Mouse (Mus musculus): ENCODE measurements around the gene Foxp1. TPM values are rescaled to one million over a fixed set of nuclear protein-coding genes. Genes with fewer than 3 reads are reported as not detected.

The Foxp1 gene
- total and polyA plus RNA-seq, 3 experiments, result 16.1 to 42.0 TPM; not detected in 1

GRCm38 (mm10) chr6:99440606-99441005 is 81.9 kb downstream of the Foxp1 start:
- Histone ChIP-seq H3K27ac (ENCODE audit: control insufficient read depth, low read depth, low read length) (no peak overlapping the region), H3K27me3 (ENCODE audit: control insufficient read depth in 1 of 2, insufficient read depth in 2 of 2, low read length in 2 of 2) (no peaks in the 10 kb centered on the region), H3K4me1 (ENCODE audit: control insufficient read depth in 1 of 2, insufficient read depth in 2 of 2, low read length in 2 of 2) (no peaks in the 10 kb centered on the region), H3K4me3 (ENCODE audit: control insufficient read depth in 1 of 2, insufficient read depth in 1 of 2, low read depth in 2 of 2, low read length in 2 of 2) (no peak overlapping the region), H3K9me3 (replicated peaks; ENCODE audit: insufficient read depth, low read length) (no peaks in the 10 kb centered on the region), H3K79me2 (ENCODE audit: control insufficient read depth, insufficient read depth, low read length, poor library complexity) (no peaks in the 10 kb centered on the region), H3K36me3 (ENCODE audit: control insufficient read depth in 1 of 2, insufficient read depth in 2 of 2, low read length in 2 of 2) (no peaks in the 10 kb centered on the region; a peak in 1 of 4 replicates), H3K9ac (ENCODE audit: control insufficient read depth, low read depth, low read length, poor library complexity, severe bottlenecking) (no peak overlapping the region)
- DNase-seq (ENCODE audit: low read depth, low spot score), result no peak
- TF ChIP-seq POLR2AphosphoS2 (IDR thresholded peaks at IDR 0.05; ENCODE audit: low read length), result no peak
- no peak for TF ChIP-seq ZMIZ1 (IDR thresholded peaks at IDR 0.05; ENCODE audit: low read depth, low read length)
- TF ChIP-seq MXI1 (IDR thresholded peaks at IDR 0.05; ENCODE audit: low read depth, low read length), result no peak
- TF ChIP-seq ZNF384 (IDR thresholded peaks at IDR 0.05; ENCODE audit: low read depth, low read length), result no peak
- TF ChIP-seq MYB (IDR thresholded peaks at IDR 0.05; ENCODE audit: low read depth, low read length), result no peak
- TF ChIP-seq MYC (IDR thresholded peaks at IDR 0.05; ENCODE audit: low read depth, low read length), result no peak
- no peak for TF ChIP-seq USF2 (IDR thresholded peaks at IDR 0.05; ENCODE audit: borderline replicate concordance in 1 of 2, insufficient read depth in 1 of 2, low read depth in 1 of 2, low read length in 2 of 2)
- no peak for TF ChIP-seq SMC3 (IDR thresholded peaks at IDR 0.05; ENCODE audit: low read depth, low read length)
- no peak for TF ChIP-seq ZKSCAN1 (IDR thresholded peaks at IDR 0.05; ENCODE audit: low read depth, low read length)
- no peak for TF ChIP-seq UBTF (IDR thresholded peaks at IDR 0.05; ENCODE audit: borderline replicate concordance, insufficient read depth, low read depth, low read length)
- no peak for TF ChIP-seq CTCF (IDR thresholded peaks at IDR 0.05 in 2 of 3, conservative IDR thresholded peaks at IDR 0.05 in 1 of 3; ENCODE audit: control insufficient read depth in 1 of 3, insufficient read depth in 1 of 3, low read depth in 2 of 3, low read length in 3 of 3, poor library complexity in 1 of 3, severe bottlenecking in 1 of 3)
- TF ChIP-seq MEF2A (IDR thresholded peaks at IDR 0.05; ENCODE audit: extremely low read depth, insufficient replicate concordance, low read depth, low read length, poor library complexity, severe bottlenecking), result no peak
- TF ChIP-seq ETS1 (IDR thresholded peaks at IDR 0.05; ENCODE audit: low read depth, low read length), result no peak

- no peak overlapping the region for H3K4me3 ChIP-seq (ENCODE audit: control insufficient read depth in 1 of 2, insufficient read depth in 1 of 2, low read depth in 2 of 2, low read length in 2 of 2)
- no peaks in the 10 kb centered on the region for H3K4me1 ChIP-seq (ENCODE audit: control insufficient read depth in 1 of 2, insufficient read depth in 2 of 2, low read length in 2 of 2)
- TF ChIP-seq MXI1 (IDR thresholded peaks at IDR 0.05; ENCODE audit: low read depth, low read length) (no peak), UBTF (IDR thresholded peaks at IDR 0.05; ENCODE audit: borderline replicate concordance, insufficient read depth, low read depth, low read length) (no peak), SMC3 (IDR thresholded peaks at IDR 0.05; ENCODE audit: low read depth, low read length) (no peak), RCOR1 (IDR thresholded peaks at IDR 0.05; ENCODE audit: low read depth, low read length) (no peak), POLR2A (IDR thresholded peaks at IDR 0.05; ENCODE audit: control insufficient read depth in 1 of 2, insufficient read depth in 1 of 2, low read depth in 1 of 2, low read length in 2 of 2, poor library complexity in 1 of 2) (no peak), ZMIZ1 (IDR thresholded peaks at IDR 0.05; ENCODE audit: low read depth, low read length) (no peak), KAT2A (conservative IDR thresholded peaks at IDR 0.05; ENCODE audit: low read depth, low read length) (no peak), ELF1 (IDR thresholded peaks at IDR 0.05; ENCODE audit: low read depth, low read length) (no peak), MAX (IDR thresholded peaks at IDR 0.05; ENCODE audit: low read length) (no peak), USF1 (IDR thresholded peaks at IDR 0.05; ENCODE audit: low read depth, low read length) (no peak), E2F4 (IDR thresholded peaks at IDR 0.05; ENCODE audit: borderline replicate concordance, low read depth, low read length) (no peak), MAZ (IDR thresholded peaks at IDR 0.05; ENCODE audit: low read depth, low read length) (no peak), ZNF384 (IDR thresholded peaks at IDR 0.05; ENCODE audit: low read depth, low read length) (no peak), SIN3A (IDR thresholded peaks at IDR 0.05; ENCODE audit: low read length) (no peak), POLR2AphosphoS2 (IDR thresholded peaks at IDR 0.05; ENCODE audit: low read length) (no peak), TBP (IDR thresholded peaks at IDR 0.05; ENCODE audit: low read depth, low read length) (no peak), MYB (IDR thresholded peaks at IDR 0.05; ENCODE audit: low read depth, low read length) (no peak)
- no peaks in the 10 kb centered on the region for H3K9me3 ChIP-seq (replicated peaks; ENCODE audit: insufficient read depth, low read length)
- no peak for DNase-seq (ENCODE audit: low read depth, low spot score)
- no peaks in the 10 kb centered on the region for H3K27me3 ChIP-seq (ENCODE audit: control insufficient read depth in 1 of 2, insufficient read depth in 2 of 2, low read length in 2 of 2)
- H3K79me2 ChIP-seq (ENCODE audit: control insufficient read depth, insufficient read depth, low read length, poor library complexity), result no peaks in the 10 kb centered on the region
- H3K27ac ChIP-seq (ENCODE audit: control insufficient read depth, low read depth, low read length), result no peak overlapping the region
- no peaks in the 10 kb centered on the region; a peak in 1 of 4 replicates for H3K36me3 ChIP-seq (ENCODE audit: control insufficient read depth in 1 of 2, insufficient read depth in 2 of 2, low read length in 2 of 2)
- no peak overlapping the region for H3K9ac ChIP-seq (ENCODE audit: control insufficient read depth, low read depth, low read length, poor library complexity, severe bottlenecking)
Measured at GRCm38 (mm10) chr6:99439878-99440361, 82.6 kb downstream of the Foxp1 start.

All from MEL (cell line).